Mouse (Mus musculus) heart, postnatal 0 days (tissue): Measurements from ENCODE around the gene Nr2c1.

Experiments
- CTCF ChIP-seq: IDR thresholded peaks from 2 replicates; pipeline ENCODE4 v1.5.1; 2016; ENCODE audit warnings: antibody characterized with exemption, control low read depth, low read depth
- EP300 ChIP-seq: IDR thresholded peaks from 2 replicates; pipeline ENCODE4 v1.6.1; 2016; ENCODE audit warnings: antibody characterized with exemption, low read depth

- no peak for TF ChIP-seq CTCF
- no peak for TF ChIP-seq EP300
Observed at GRCm38 (mm10) chr10:94204973-94205372, 57.1 kb downstream of the Nr2c1 start.
